Mouse (Mus musculus): ENCODE measurements around the gene Senp7.

- no peak for TF ChIP-seq GATA1 (IDR thresholded peaks at IDR 0.05; ENCODE audit: borderline replicate concordance, low read length)
- TF ChIP-seq FLI1 (IDR thresholded peaks at IDR 0.05; ENCODE audit: low read length): no peak
These were observed 10.0 kb upstream of the Senp7 start for GRCm38 (mm10) chr16:56038090-56038489.

All from megakaryocyte, embryonic 14.5 days (primary cell).